Mouse (Mus musculus) cerebellum, adult 11 months (tissue): ENCODE results near the gene A630095N17Rik.

Experiments
- DNase-seq: peaks from one replicate; pipeline ENCODE4 v3.0.0; 2022

Gene A630095N17Rik

DNA sequence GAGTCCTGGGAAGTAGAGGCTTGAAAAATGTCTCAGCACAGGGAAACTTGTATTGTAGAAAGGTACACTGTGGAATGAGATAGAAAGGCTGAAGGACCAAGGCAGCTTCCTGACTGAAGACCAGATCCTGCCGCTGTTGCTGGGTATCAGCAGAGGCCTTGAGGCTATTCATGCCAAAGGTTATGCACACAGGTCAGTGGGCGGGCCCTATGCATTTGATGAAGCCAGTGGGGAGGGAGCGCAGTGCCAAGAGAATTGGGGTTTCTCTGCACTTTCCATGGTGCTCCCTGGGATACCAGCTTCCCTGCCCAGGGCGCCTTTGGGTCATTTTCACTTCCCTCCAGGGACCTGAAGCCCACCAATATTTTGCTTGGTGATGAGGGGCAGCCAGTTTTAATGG, 19.4 kb downstream of the A630095N17Rik start:
- no peak for DNase-seq

DNA sequence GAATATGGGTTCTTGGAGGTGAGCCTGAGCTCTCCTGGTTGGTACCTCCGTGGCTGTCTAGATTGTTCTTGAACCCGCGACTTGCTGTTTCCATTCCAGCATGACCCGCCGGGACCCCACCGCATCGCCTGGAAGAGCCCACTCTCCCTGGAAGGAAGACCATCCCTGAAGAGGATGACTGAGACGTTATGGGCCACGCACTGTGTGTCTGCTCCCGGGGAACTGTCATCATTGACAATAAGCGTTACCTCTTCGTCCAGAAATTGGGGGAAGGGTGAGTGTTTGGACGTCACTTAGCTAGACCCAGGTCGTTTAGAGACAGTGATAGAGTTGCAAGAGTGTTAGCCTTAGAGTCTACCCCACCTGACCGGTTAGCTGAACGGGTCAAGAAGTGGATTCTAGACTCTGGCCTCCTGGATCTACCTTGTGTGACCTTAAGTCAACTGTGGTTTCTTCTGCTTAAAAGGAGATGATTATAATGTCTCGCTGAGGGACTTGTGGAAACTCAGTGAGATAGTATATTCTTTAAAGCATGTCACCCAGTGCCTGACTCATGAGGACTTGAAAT, 20.7 kb downstream of the A630095N17Rik start:
- no peak for DNase-seq

DNA sequence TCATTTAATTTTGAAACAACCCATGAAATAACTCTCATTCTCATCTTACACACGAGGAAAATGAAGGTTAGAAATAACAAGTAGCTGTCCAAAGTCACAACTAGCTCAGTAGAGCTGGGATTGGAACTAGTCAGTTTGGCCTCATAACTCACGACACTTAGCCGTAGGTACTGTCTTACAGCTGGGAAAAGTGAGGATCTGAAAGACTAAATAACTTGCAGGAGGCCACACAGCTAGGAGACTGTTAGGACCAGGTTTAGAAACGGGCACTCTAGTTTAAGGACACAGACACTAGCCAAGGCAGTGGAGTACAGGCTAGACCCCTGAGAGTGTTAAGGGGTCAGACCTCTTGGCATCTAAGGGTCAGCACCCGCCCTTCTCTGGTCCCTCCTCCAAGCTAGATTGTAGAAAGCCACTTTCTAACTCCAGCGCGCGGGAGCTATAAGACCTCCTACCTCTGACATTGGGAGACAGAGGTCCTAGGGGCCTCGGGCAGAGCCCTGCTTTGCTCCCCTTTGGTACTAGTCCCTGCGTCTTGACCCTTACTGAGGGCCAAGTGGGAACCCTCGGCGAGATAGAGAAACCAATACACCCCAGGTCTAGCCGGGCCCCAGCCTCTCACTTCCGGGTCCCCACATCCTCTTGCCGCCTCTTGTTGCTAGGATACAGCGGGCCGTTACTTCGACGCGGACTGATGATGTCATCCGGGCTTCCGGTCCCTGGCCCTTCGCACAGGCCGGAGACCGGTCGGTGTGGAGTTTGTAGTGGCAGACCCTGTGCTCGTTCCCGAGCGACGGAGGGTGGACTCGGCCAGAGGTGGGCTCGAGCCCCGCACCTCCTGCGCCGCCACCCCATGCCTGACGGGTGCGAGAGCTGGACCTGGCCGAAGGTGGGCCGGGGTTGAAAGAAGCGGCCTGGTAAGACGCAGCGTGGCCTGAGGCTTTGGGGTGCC, 21.5 kb downstream of the A630095N17Rik start, which contains the start of the genes Glb1l and Stk16:
TSS of gene Glb1l (minus strand) at position 678 of the 952 bp plus-strand sequence.
TSS of gene Stk16 (plus strand) at position 703 of the 952 bp plus-strand sequence.
- DNase-seq, result peak; percentile 91

DNA sequence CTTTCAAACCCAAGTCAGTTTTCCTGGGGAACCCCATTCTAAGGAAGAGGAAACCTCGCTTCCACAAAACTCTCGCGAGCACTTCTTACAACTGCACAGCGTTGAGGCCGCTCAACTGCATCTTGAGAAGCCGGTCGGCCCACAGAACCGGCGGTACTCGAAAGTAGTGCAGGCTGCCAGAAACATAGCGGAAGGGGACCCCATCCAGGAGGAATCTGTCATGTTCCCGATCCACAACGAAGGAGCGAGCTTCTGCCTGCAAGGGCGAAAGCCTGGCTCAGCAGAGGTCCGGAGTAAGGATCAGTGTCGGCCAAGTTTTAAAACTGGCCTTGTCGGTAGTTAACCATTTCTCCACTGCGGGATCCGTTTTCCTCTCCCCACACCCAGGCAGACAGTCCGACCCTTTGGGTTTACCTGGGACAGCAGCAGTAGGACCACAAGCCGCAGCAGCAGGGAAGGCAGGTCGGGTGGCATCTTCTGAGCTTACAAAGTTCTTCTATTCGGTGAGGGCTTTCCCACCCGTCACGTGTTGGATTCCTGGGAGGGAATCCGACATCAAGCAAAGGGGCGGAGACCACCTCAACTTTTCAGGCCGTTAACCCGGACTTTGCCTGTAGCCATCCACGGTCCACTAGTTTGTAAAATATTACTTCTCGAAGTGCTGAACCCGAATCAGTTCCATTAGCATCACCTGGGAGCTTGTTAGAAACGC, 22.8 kb downstream of the A630095N17Rik start:
- DNase-seq, result no peak

DNA sequence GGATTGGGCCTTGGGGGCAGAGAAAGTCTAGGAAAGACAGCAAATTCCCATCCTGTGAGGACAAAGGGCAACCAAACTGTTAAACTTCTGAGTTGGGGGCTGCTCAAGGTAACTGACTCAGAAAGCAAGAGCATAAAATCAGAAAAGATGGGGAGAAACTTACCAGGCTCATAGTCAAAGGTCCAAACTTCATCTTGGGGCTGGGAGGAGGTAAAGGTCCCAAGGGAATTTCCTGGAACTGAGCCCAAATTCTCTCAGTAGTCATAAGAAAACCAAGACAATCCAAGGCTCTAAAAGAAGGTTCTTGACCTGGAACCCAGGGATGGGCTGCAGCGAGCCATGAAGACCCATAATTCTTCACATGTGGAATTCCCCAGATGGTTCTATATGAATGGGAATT, 30.7 kb downstream of the A630095N17Rik start:
- DNase-seq, result no peak

DNA sequence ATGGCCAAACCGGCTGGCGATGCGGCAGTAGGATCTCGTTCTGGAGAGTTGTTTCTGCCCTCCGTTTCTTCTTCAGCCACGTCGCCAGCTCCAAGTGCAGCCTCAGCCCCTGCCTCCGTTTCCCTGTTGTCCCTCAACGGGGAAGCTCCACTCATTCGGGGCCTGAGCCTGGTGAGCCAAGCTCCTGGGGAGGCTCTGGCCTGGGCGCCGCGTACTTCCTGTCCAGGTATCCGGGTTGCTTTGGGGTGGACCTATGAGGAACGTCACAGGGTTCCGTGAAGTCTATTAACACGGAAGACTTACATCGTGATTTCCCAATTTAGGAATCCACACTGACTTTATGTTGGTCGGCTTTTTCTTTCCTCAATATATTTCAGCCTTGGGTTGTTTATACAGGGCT, 39.5 kb downstream of the A630095N17Rik start:
- DNase-seq, result no peak

DNA sequence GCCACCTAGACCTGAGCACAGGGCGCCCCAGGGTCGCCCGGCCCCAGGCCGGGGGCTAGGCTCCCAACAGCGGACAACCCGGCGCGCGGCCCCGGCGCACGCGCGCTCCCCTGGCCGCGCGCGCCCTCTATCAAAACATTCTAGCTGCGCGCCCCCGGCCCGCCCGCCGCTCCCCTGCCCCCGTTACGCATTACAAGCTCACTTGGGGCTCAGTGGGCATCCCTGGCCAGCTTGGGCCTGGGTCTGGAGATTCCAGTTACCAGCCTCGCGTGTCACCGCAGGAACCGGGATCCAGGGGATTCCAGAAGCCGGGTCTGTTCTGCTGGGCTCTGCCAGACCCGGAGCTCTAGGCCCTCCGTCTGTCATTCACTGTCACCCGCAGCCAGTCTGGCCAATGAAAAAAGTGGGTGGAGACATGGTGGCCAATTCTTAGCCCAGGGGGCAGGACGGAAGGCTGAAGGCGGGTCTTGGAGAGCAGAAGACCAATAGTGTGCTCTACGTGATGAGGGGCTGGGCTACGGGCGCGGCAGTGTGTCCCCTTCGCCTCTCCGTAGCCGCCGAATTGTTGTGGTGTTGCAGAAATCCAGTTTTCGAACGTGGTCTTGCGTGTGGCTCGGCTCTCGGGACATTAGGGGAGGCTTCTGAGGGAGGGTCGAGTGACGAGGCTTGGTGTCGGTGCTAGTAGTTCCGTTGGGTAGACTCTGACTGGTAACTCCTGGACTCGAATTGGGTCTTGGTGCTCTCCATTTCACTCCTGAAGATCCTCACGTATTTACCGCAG, 40.1 kb downstream of the A630095N17Rik start, which contains the start of the genes Ankzf1 and Atg9a:
TSS of gene Ankzf1 (plus strand) at position 530 of the 781 bp plus-strand sequence.
TSS of gene Atg9a (minus strand) at position 575 of the 781 bp plus-strand sequence.
- peak; percentile 94 for DNase-seq

DNA sequence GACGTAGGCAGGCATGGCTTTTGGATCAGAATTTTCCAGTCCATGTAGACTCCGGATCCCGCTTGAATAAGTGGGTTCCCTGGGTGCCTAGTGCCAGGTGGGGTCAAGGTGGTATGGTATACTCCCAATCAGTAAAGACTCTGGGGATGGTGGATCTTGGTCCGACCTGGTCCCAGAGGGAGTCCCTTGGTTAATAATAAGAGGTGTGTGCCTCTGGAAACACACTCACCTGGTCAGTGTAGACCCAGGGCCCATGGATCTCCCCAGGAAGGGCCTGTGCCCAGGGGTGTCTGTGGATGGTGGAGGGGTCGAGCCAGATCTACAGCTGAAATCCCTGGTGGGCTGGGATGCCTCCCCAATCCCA, 40.7 kb downstream of the A630095N17Rik start:
- DNase-seq, result no peak

DNA sequence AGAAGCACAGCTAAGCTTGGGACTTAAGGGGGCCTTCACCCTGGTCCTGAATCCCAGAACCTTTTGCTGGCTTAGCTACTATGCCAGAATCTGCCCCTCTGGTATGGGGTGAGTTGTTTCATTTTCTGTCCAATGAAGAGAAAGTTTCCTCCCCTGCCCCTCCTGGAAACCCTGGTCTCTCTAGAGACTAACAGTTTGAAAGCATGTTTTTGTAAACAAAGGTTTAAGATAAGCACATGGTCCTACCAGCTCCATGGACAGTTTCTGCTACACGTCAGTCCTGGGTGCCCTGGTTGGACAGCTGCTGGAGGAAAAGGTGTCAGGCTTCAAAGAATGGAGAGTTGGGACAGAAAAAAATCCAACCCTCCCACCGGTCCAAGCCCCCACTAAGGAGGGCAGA, 41.3 kb downstream of the A630095N17Rik start:
- no peak for DNase-seq

DNA sequence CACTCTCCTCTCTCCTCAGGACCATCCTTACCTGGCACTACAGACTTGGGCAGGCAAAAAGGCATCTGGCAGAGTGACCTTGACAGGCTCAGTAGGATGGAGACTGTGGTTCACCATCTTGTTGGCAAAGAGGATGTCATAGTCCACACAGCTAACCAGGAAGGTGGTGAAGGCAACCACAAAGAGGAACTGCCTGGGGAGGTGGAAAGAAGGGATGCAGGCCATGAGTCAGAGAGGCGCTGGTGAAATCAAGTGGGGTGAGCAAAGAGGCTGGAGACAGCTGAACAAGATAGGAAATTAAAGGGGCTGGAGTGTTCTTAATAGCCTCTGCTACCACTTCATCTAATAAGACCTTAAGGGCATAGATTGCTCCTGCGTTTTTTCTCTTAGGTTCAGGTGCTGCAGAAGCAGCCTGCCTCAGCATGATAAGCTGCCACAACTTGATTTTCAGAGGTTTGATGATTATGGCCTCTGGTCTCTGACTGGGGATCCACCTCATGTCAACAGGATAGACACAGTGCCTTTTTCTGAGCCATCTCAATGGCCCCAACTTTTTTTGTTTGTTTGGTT, 43.9 kb downstream of the A630095N17Rik start:
- DNase-seq, result no peak

DNA sequence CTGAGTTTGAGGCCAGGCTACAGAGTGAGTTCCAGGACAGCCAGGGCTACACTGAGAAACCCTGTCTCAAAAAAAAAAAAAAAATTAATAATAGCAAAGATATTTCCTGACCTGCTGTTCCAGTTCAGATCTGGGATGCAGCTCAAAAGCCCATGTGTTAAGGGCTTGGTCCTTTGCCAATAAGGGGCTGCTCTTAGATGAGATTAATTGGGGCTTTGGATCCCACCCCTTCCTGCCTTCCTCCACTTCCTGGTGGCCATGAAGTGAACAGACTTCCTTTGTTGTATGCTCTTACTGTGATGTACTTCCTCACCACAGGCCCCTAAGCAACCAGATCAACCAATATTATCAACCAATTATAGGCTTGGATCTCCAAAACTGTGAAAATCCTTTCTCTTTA, 44.8 kb downstream of the A630095N17Rik start:
- DNase-seq, result no peak

DNA sequence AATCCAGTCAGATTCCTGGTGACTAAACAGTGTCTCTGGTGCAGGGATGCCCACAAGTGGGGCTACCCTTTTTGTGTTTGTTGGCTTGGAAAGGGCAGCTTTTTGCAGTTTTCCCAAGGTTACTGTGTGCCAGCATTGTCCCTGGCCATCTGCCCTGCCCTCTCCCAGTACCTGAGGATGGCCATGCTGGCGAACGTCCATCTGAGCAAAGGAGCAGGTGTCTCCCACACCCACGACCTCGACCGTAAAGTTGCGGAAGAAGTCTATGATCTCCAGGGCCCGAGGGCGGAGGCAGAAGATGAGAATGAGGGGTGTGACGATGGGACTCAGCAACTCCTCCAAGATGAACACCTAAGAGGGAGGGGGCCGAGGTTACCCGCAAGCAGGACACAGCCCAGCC, 46.4 kb downstream of the A630095N17Rik start:
- no peak for DNase-seq

DNA sequence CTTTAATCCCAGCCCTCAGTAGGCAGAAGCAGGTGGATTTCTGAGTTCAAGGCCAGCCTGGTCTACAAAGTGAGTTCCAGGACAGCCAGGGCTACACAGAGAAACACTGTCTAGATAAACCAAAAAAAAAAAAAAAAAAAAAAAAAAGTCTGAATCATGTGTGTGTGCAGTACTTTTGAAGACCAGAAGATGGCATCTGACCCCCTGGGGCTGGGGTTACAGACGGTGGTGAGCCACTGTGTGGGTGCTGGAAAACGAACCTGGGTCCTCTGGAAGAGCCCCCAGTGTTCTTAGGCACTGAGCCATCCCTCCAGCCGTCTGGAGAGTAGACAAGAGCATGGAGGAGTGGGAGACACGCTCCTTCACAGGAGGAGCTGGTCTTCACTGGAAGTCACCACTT, 49.7 kb downstream of the A630095N17Rik start:
- DNase-seq, result no peak

DNA sequence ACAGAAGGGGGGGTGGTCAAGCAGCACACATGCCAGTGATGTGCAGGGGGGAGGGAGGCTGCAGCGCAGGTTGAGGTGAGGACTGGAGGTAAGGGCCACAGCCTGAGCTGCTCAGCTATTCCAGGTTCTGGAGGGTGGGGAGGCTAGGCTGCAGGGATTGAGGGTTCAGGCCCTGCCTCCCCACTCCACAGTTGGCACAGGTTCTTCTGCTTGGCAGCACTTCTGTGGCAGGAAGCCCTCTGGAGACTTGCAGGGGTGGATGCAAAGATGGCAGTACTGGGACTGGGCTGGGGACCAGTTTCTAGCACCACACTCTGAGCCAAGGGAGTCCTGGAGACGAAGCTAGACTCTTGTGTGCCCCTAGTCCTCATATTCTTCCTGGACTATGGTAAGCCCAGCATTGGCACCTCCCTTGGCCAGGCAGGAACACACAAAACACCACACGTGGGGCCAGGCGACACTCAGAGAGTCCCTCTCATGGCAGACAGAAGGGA, 50.5 kb downstream of the A630095N17Rik start:
- no peak for DNase-seq

DNA sequence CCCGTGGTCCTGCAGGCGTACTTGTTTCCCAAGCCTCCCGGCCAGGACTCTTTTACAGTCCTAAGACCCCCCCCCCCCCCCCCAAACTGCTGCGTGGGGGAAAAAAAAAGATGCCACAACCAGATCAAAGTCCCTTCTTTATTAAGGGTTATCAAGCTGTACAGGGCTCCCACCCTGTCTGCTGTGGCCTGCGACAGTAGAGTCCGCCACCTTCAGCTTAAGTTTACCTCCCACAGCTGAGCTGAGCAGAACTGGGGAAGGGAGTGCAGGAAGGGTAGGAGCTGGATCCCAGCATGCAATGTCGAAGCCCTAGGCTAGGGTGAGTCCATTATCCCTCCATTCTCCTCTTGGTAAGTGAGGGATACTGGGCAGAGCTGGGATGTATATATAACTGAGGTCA, 51.2 kb downstream of the A630095N17Rik start:
- DNase-seq, result no peak

DNA sequence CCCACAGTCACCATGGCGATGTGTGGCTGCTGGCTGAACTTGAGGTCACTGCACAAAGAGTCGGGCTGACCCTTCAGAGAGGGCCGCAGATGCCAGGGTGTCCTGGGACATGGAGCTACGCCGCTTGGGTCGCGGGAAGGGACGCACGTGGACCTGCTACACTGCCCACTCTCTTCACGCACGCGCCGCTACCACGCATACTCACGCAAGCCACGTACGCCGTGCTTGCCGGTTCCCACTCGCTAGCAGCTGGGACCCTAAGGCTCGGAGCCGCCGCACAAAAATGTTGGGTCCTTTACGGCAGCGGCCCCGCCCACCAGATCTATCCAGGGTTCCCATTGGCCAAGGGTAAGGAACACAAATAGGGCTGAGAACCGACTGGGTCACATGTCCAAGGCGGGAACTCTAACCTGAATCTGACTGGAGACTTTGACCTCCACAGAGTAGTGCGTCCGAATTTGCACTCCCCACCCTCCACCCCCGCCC, 51.8 kb downstream of the A630095N17Rik start, which contains the start of gene Abcb6:
TSS of gene Abcb6 (minus strand) at position 288 of the 486 bp plus-strand sequence.
- peak; percentile 79 for DNase-seq

DNA sequence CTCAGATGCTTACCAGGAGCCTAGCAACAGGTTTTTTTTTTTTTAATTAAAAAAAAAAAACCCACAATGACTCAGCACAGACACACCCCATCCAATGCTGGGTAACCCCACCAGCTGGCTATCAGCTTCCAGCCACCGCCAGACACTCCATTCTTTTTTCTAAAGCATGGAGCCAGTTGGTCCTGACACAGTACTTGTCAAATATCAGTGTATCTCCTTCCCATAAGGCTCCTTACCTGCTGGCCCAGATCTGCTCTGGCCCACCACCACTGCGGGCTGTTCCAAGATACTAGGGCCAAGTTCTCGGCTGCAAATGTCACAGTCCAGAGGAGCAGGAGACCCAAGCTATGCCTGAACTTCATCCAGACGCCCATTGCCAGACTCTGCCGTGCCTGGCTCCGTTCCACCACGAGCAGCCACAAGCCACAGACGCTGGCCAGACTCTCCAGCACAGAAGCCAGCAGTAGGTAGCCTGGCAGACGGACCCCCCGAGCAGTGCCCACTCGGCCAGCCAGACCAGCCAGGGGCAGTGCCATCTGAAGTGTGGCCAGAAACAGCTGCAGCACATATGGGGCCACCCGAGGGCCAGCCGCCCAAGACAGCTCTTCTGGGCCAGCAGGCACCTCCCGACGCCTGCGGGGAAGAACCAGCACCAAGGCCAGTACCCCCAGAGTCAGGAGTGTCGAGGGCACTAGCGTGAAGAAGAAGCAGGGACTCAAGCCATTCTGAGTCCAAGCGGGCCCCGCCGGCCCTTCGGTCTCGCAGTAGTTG, 52.4 kb downstream of the A630095N17Rik start:
- DNase-seq, result peak; percentile 54
